Mouse (Mus musculus): ENCODE measurements at regions not wholly inside any gene's neighbourhood (a gene's known extent, or its start where the extent isn't known, plus 50 kb on each side); places are given as distances from the start of the nearest gene placed in this dataset.

DNA sequence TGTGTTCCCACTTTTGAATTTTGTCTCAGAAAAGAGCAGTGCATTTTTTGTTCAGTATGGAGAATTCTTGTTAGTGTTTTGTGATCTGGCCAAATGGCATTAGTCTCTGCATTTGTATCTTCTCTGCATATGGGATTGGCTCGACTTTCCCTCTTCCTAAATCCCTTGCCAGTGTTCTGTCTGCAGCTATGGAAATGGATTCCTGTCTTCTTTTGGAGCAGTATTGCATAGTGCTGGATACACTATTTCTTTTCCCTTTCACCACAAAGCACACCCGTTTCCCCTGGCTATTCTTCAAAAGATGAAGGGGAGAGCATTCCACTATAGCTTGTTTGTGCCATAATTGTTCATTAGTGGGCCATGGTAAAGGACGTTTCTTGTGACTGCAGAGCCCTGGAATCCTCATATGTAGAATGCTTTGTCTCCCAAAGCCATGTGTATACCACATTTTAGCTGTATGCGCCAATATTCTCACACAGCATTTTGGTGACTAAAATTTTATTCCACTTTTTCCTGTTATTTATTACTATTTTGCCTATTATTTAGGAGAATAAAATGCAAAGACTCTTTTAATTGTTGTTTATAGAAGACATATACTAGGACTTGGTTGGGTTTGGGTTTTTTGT lies 197.8 kb downstream of the Hs3st1 start:
- no peak for DNase-seq (ENCODE audit: low read depth, low spot score)

GRCm38 (mm10) chr5:39537044-39537443 lies 218.2 kb downstream of the Hs3st1 start:
- DNase-seq (ENCODE audit: low read depth, low spot score): no peak

- DNase-seq (ENCODE audit: low read depth, low spot score): no peak
Measured at GRCm38 (mm10) chr5:39536351-39536750, 218.9 kb downstream of the Hs3st1 start.

DNA sequence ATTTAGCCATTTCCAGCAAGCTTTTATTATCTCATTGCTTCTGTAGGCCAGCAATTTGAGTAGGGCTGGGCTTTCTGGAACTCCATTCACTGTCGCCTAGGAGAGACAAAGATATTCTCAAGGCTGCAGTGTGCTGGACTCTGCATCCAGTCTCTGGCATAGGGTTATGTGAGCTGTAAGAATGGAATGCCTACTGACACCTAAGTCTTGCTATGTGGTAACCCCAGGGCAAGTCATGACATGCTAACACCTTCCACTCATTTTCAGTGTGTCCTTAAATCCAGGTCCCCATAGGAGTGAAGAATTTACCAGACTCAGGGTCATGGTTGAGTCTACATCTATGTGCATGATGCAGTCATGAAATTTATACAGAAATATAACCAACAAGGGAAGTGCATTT lies 245.0 kb downstream of the Hs3st1 start:
- no peak for DNase-seq (ENCODE audit: low read depth, low spot score)

DNA sequence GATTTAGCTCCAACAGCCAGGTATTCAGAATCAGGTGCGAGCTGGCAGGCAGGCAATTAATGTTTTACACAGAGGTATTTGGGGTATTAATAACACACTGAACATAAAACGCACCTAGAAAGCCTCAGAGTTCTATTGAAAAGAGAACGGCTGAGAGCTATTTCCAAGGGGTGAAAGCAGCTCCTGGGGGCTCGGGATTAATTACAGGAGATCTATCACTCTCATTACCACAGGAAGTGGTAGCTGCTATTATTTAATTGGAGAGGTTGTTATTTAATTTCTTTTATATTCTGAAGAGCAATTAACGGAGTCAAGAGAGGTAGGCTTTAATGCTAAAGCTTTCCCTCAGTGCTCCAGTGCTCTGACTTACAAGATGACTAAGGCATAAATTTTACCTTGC lies 272.5 kb downstream of the Hs3st1 start:
- no peak for DNase-seq (ENCODE audit: low read depth, low spot score)

- no peak for DNase-seq (ENCODE audit: low read depth, low spot score)
Measured at GRCm38 (mm10) chr5:39458116-39458525, 297.2 kb downstream of the Hs3st1 start.

GRCm38 (mm10) chr5:39453706-39454105 lies 301.6 kb downstream of the Hs3st1 start:
- DNase-seq (ENCODE audit: low read depth, low spot score): no peak

GRCm38 (mm10) chr5:39440817-39441216 lies 314.5 kb downstream of the Hs3st1 start:
- no peak for DNase-seq (ENCODE audit: low read depth, low spot score)

DNA sequence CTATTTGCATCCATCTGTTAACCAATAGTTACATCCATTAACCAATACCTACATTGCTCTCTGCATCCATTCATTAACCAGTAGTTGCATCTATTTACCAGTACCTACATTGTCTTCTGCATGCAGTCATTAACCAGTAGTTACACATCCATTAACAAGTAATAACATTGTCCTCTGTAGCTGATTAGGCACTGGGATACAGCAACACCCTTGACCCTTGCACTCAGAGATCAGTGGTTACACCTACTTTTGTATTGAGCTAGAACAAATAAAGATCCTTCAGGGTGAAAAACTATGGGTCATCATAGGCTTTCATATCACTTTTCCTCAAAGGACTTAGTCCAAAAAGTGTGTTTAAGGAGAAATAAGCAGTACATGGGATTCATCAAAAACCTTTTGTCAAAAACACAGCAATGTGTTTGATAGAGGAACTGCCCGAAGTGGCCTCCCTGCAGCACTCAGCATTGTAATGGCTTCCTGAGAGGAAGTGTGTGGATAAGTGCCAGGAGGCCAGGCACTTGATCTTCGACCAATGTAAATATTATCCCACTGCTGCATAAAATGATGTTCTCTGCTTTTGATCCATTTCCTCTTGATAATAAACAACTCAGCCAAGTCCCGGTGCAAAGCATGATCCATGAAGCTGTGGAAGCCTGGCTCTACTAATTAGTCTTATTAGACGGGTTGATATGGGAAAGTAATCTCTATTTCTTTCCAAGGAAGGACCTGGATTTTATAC lies 317.6 kb downstream of the Hs3st1 start:
- no peak for DNase-seq (ENCODE audit: low read depth, low spot score)

DNA sequence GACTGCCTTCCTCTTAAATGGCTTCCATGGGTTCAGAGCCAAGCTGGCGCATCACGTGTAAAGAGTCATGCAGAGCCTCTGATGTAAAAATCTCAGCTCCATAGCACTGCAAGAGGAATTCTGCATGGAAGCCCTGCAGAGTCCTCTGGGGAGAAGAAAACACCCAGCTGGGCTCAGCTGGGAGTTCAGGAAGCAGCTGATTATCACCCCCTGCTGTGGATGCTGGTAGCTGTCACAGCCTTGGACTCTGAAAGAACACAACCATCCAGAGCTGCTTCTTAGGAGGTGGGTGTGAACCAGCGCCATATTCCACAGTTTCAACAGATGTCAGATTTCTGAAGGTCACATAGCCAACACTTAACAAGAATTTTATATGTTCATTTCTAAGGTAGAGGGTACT lies 329.2 kb downstream of the Hs3st1 start:
- DNase-seq (ENCODE audit: low read depth, low spot score): no peak

DNA sequence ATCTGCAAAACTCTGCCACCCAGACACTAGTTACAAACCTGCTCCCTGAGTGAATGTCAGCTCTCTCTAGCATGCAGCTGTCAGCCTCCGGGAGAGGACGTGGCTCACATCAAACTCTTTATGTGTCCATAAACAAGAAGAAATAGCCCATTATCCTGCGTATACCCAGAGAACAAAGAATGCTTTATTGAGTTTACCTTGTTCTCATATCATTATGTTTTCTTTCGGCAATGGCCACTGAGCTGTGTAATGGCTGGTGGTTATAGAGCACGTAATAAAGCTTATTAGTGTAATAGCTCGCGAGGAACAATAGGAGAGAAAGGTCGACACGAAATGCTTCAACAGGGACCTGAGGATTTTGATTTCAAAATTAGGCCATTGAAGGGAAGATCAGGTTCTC lies 331.6 kb downstream of the Hs3st1 start:
- DNase-seq (ENCODE audit: low read depth, low spot score): no peak

DNA sequence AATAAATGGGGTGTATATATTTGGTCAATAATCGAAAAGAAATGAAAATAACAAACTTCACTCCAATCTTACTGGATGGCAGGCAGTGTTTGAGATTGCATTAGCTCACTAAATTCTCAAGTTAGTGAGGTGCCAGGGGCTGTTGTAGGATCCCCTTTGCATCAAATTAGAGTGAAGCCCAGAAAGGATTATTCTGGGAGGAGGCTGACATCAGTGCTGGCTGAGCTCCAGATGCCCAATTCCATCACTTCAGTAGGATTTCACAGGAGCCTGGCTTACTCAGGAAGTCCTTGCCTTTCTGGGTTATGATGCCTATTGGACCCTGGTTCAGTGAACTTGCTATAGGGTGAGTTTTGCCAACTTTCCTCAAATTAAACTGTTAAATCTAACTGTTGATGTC lies 336.5 kb downstream of the Hs3st1 start:
- no peak for DNase-seq (ENCODE audit: low read depth, low spot score)

GRCm38 (mm10) chr5:39417845-39418154 lies 337.5 kb downstream of the Hs3st1 start:
- no peak for DNase-seq (ENCODE audit: low read depth, low spot score)

DNA sequence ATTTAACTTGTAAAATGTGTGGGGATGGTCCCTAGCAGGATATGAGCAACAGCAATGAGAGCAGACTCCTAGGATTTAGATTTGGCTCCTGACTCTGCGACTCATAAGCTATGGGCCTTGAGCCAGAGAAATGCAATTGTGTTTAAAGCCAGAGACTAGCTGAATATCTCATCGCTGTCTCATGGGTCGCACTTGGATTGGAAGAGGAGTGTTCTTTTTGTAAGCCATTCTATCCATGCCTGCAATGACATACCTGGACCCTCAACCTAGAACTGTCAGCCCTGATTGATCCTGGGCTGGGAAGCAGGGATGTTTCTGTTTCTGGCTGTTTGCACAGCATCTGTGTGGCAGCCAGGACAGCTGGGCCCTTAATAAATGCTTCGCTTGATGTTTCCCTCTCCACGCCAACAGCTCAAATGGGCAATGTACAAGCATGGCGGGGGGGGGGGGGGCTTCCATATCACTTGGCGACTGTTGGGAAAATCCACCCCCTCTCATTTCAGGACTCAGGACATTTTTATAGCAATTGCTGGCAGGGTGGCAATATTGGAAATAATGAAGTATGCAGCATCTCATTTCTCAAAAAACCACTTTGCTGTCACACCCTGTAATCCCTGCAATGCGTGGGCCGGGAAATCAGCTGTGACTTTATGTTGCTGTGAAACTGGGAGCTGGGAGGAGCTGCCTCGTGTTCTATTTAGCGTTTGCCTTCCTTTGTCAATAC lies 338.0 kb downstream of the Hs3st1 start:
- no peak for DNase-seq (ENCODE audit: low read depth, low spot score)

DNA sequence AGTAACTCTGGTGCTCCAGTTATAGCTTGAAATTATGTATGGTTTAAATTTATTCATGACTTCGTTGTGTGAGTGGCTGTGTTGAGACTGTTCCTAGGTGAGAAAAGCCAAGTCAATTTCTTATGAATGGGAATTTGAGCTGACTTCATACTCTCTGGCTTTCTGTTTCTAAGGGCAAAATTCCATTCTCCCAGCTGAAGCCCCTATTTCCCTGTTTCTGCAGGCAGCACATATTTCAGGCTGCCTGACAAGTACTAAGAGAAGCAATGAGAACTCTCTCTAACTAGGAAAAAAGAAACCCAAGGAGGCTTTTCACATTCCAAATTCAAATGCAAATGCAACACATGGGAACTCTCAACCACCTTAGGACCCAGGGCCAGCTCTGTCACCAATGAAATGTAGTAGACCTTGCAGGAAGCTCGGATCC lies 338.7 kb downstream of the Hs3st1 start:
- no peak for DNase-seq (ENCODE audit: low read depth, low spot score)

GRCm38 (mm10) chr5:39412756-39413155 lies 342.5 kb downstream of the Hs3st1 start:
- no peak for DNase-seq (ENCODE audit: low read depth, low spot score)

DNA sequence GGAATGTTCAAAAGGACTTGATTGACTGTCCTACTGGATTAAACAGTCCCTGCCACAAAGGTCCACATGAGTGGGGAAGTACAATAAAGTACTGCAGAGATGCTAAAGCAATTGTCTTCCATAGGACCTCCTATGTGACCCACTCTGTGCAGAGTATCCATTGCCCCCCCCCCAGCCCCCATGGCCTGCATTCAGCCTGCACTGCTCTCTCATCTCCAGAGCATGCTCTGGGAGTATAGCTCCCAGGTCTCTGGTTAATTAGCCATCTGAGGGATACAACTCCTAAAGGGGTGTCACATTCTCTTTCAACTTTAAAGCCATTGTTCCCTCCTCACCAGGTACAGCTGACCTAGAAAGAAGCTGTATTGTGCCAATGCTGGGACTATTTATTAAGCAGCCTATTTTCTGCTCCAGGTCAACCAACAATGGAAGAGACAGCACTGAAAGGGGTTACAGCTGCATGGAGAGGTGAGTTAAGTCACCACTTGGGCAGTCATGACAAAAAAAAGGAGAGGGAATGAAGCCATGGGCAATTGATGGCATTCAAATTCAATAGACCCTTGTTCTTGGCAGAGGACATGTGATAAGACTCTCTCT lies 364.8 kb downstream of the Hs3st1 start:
- DNase-seq (ENCODE audit: low read depth, low spot score): no peak

DNA sequence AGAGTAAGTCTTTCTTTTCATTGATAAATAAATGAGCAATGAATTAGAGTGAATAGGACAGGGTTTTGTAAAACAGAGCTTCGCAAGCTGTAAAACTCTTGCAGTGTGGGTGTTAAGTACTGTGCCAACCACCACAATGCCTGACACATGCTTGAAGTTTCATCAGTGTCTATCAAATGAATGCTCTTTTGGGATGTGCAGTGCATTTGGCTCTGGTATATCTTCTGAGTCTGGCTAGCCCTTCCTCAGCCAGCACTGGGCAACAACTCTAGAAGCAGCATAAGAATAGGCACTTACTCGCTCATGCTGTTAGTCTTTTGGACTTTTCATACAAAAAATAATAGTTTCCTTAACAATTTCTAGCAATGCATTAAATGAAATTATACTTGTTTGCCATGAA lies 370.9 kb downstream of the Hs3st1 start:
- DNase-seq (ENCODE audit: low read depth, low spot score): no peak

DNA sequence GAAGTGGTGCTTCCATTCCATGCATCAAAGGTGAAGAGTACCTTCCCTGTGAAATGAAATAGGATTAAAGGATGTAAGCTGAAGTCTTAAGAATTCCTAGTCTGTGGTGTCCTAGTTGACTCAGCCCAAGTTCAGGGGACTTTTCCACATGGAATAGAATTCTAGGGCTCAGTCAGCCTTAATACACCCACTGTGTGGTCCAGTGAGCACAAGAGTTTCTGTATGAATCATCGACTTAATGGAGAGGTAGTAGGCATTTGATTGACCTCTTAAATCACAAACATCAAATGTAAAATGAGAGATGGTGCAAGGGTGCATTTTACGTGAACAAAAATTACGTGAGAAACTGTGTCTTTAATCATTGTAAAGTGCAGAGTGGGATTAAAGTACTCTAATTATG lies 381.1 kb downstream of the Hs3st1 start:
- DNase-seq (ENCODE audit: low read depth, low spot score): no peak

DNA sequence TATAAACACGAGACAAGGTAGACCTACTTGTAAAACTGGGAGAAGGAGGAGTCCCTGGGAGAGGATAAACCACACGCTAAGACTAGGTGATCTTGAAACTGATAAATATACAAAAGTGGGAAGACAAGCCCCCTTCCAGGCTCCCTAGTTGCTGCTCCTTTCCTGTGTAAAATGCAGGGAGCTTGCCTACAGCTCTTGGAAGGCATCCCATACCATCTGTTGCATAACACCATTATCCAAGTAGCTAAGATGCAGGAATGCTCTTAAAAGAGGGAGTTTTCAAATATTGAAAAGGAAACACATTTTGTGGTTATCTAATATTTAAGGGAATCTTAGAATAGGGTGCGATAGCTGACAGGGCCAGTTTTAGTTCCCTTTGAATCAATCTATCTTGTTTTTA lies 406.6 kb downstream of the Hs3st1 start:
- DNase-seq (ENCODE audit: low read depth, low spot score): no peak

DNA sequence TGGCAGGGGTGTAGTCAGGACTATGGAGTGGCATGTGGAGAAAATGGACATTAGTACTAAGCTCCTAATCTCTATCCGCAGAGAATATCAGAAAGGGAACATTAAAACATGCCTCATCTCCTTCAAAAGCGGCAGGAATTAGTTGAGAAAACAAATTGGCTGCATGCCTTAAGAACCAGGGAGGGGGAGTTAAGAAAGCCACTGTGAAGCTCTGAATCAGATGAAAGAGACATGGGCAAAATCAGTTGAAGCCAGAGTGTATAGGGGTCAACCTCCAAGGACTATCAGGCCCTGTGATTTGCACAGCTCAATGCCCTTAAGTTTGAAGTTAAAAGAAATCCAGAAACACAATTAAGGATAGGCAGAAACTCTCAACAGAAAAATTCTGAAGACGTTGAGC lies 408.3 kb downstream of the Hs3st1 start:
- DNase-seq (ENCODE audit: low read depth, low spot score): no peak

DNA sequence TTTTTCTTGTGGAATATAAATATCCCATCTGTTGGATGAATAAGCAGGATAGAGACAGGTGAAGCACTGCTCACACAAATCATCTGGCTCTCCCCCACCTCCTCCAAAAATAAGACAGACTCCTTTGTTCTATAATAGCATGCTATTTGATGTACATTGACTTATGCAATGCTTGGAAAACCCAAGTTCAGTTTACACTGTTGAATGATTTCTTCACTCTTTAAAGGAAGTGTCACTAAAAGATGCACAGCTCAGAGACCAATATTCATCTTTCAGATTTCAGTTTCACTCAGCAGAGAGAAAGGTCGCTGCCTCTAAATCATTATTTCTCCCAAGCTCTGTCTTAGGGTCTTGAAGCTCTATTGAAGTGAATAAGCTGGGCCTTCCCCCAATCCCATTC lies 417.4 kb downstream of the Hs3st1 start:
- no peak for DNase-seq (ENCODE audit: low read depth, low spot score)
